Mouse (Mus musculus) E14TG2a.4 (cell line): Measurements from ENCODE around the gene Micu2.

ENCODE experiments used
- CTCF ChIP-seq: conservative IDR thresholded peaks from 2 replicates; pipeline ENCODE4 v1.5.1; 2014; ENCODE audit warnings: low read length
- NANOG ChIP-seq: IDR thresholded peaks from 2 replicates; pipeline ENCODE4 v1.6.1; 2014; ENCODE audit warnings: borderline replicate concordance, low read length, mixed read lengths
- POU5F1 ChIP-seq: IDR thresholded peaks from 2 replicates; pipeline ENCODE4 v1.6.1; 2014; ENCODE audit warnings: low read length, borderline replicate concordance

- TF ChIP-seq CTCF (no peak), NANOG (no peak), POU5F1 (no peak)
Observed at GRCm38 (mm10) chr14:58003852-58004251, 4.8 kb upstream of the Micu2 start.
